Mouse (Mus musculus) adrenal gland, adult (tissue): ENCODE results near the gene Vgf.
A peak's percentile ranks its signal among the peaks of the same experiment; 100 is the strongest.

Experiments used
- DNase-seq, 2 experiments: peaks; one replicate each; pipeline ENCODE4 v3.0.0; 2022 to 2023; ENCODE audit warnings: low spot score in 1 of 2; ENCODE audit not compliant: inconsistent age in 2 of 2

Gene Vgf

DNA sequence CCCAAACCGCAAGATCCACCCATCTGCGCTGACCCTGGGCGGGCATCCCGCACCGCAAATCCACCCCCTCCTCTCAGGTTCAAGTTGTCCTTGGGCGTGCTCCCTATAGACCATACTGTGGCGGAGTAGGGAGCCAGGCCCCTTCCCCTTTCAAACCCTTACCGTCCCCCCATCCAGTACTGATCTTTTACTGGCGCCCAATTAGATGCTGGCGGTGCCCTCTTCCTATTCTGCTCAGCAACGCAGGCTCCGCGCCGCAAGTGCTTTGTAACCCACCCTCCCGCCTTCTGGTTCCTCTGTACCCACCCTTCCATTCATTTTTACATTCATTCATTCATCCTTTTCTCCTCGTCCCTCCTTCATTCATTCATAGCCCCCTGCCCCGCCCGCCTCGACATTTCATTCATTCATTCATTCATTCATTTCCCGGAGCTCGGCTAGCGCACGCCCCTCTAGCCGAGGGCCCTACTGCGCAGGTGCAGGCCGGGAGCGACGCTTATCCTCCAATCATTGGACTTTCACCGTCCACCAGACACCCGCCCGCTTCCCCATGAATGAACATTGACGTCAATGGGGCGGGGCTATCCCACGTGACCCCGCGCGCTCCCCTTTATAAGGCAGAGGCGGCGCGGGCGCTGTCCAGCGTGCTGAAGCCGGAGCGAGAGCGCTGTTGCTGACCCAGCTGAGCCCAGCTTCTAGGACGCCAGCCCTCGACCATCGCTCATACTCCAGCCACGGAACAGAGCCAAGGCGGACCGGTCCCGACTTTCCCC is 3.6 kb downstream of the Vgf start:
- peak; percentile 95 to 98 for DNase-seq

DNA sequence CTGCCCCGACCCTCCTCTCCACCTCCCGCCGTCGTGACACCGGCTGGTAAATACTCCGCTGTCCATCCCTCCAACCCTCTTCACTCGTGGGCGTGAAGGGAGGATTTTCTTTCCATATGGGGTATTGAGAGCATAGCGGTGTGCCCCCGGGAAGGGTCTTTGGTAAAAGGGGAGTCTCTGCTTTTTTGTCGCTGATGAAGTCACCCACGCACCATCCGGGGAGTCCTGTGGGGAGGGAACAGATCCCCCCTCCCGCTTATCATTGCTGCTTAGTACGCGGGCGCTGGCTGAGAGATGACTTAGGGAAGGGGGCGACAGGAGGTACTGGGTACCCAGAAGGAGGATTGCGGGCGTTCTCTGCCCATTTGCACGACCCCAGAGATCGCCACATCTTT is 4.2 kb downstream of the Vgf start:
- DNase-seq, result no peak

DNA sequence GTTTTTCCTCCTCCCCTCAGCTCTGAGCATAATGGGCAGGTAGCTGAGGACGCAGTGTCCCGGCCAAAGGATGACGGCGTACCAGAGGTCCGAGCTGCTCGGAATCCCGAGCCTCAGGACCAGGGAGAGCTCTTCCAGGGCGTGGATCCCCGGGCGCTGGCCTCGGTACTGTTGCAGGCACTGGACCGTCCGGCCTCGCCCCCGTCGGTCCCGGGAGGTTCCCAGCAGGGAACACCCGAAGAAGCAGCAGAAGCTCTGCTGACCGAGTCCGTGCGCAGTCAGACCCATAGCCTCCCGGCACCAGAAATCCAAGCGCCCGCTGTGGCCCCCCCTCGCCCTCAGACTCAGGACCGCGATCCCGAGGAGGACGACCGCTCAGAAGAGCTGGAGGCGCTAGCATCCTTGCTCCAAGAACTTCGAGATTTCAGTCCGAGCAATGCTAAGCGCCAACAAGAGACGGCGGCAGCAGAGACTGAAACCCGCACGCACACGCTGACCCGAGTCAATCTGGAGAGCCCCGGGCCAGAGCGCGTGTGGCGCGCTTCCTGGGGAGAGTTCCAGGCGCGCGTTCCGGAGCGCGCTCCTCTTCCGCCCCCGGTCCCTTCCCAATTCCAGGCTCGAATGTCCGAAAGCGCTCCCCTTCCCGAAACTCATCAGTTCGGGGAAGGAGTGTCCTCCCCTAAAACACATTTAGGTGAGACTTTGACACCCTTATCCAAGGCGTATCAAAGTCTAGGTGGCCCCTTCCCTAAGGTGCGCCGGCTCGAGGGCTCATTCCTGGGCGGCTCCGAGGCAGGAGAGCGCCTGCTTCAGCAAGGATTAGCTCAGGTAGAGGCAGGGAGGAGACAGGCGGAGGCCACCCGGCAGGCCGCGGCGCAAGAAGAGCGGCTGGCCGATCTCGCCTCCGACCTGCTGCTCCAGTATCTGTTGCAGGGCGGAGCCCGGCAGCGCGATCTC is 5.2 kb downstream of the Vgf start:
- peak; percentile 68 to 80 for DNase-seq

DNA sequence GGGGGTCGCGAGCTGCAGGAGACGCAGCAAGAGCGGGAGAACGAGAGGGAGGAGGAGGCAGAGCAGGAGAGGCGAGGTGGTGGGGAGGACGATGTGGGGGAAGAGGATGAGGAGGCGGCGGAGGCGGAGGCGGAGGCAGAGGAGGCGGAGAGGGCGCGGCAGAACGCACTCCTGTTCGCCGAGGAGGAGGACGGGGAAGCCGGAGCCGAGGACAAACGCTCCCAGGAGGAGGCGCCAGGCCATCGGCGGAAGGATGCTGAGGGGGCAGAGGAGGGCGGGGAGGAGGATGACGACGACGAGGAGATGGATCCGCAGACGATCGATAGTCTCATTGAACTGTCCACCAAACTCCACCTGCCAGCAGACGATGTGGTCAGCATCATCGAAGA is 5.8 kb downstream of the Vgf start:
- peak; percentile 44 to 66 for DNase-seq

DNA sequence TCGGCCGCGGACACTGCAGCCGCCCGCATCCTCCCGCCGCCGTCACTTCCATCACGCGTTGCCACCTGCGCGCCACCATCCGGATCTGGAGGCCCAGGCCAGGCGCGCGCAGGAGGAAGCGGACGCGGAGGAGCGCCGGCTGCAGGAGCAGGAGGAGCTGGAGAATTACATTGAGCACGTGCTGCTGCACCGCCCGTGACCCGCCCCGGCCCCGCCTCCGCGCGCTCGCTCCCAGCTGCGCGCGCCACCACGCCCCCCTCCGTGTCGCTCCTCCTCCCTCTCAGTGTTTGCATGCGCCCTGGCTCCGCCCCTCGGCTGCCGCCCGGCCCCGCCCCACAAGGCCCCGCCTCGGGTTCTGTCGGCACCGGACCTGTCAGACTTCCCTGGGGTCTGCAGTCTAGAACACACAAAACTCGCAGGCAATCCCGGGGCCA is 6.5 kb downstream of the Vgf start:
- peak; percentile 93 to 97 for DNase-seq

DNA sequence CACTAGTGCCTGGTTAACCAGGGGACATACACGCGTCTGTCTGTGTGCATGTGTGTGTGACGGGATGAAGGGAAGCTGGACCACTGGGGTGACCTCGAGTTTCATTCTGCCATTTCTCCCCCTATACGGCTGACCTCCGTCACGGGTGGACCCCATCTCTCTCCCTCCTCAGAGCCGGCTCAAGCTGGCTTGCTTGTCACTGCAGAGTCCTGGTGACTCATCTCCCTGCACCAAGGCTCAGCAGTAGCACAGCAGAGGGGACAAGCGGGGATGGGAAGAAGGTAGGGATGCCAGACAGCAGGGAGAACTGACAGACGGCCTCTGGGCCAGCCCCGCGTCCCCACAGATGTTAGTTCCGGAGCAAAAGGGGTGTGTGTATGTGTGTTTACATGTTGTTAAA is 10.0 kb downstream of the Vgf start:
- peak in 1 of 2 experiments; percentile 68 for DNase-seq

DNA sequence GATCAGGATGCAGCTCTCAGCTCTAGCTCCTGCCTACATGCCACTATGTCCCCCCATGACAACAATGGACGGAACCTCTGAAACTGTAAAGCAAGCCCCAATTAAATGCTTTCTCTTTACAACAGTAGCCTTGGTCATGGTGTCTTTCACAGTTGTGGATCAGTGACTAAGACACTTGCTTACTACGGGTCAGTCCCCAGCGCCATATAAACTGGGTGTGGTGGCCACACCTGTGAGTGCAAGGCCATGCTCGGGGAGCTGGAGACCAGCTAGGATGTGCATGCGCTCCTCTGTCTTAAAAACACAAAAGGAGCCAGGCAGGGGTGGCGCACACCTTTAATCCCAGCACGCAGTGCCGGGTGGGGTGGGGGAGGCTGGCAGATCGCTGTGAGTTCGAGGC is 13.3 kb downstream of the Vgf start:
- DNase-seq, result no peak

DNA sequence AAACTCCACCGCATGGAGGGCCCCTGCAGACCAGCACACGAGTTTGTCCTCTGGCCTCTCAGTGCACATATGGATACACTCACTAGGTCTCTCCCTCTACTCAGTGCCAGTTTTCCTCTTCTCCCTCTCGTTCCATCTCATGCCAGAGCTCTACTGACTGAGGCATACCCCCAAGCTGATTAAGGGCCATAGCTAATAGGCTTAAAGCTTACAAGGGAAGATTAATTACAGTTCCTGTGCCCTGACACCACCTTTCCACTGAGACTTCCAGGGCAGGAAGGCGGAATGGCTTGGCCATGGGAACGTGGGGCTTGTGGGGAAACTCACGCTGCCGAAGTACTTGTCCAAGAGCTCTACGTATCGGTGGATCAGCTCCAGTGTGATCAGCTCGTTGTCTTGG is 15.2 kb downstream of the Vgf start:
- DNase-seq, result no peak

DNA sequence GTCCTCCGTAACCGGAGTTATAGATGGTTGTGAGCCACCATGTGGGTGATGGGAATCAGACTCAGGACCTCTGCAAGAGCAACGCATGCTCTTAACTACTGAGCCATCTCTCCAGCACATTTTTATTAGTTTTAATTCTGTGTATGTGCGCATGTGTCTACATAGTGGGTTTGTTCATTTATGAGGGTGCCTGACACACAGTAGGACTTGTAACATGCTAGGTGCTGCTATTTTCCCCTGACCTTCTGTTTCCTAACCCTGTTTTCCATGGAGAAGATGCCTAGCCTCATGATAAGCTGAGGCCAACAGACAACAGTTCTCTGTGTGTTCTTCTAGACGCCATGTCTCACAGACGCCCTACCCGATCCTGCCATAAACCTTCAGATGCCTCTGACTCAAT is 17.8 kb downstream of the Vgf start:
- DNase-seq, result no peak

DNA sequence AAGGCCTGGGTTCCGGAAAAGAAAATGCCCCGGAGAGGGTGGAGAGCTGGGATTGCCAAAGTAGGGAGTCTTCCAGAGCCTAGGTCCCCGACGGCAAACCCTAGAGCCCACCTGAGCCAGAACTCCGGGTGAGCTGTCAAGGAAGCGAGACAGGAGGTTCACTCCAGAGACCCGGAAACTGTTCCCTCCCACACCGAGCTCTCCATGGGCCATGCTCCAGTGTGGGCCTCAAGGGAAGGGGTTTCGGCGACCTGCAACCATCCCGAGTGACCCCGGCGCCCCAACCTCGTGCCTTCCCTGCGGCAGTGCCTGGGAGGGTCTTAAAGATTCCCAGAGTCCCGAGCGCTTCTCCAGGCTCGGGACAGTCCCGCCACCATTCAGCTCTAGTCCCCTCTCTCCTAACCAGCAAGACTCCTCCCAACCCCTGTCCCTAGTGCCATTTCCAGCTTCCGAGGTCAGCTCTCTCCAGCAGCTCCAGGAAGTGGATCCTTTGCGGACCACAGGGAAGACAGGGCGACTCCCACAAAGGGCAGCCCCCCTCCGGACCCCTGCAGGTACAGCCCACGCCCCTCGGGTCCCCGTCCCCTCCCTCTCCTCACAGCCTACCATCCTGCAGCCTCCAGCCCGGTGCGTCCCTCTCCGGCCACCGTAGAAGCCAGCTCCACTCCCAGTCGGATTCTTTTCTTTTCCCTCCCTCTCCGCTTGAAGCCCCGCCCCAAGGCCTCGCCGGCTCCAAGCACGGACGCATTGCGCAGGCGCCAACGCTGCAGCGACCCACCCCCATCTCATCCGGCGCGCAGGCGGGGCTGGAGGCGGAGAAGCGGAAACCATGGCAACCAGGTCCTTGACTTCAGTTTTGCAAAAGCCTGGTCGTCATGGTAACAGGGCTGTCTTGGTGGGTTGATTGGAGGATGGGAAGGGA is 19.5 kb downstream of the Vgf start, which contains the start of gene Ap1s1:
Gene Ap1s1, minus strand, starts transcription at position 734 of the 922 bp plus-strand sequence.
- peak; percentile 98 to 99 for DNase-seq

DNA sequence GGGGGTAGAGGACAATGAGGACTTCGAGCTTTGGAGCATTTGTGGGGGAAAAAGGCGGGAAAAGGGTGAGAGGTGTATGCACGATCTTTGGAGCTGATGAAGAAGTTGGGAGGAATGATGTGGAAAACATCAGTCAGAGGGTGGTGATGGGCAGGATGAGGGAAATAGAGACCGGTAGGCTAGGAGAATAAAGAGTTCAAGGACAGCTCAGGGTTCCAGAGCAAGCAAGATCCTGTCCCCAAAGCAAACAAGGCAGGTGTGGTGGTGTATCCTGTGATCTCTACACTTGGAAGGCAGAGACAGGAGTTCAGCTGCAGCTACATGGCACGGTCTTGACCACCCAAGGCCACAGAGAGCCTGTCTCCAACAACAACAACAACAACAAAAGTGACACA is 20.1 kb downstream of the Vgf start:
- DNase-seq, result no peak

DNA sequence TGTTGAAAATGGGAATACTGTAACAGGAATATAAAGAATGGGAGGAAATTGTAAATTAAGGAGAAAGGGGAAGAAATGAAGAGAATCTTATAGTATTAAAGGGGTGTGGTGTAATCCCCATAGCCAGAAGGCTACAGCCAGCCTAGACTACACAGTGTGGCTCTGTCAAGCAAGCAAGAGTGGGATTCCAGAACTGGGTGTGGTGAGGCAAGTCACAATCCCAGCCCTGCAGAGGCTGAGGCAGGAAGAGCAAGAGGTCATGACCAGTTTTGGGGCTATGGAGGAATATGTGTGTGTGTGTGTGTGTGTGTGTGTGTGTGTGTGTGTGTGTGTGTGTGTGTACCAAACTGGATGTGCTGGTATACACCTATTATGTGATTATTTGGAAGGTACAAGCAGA is 20.8 kb downstream of the Vgf start:
- DNase-seq, result no peak

DNA sequence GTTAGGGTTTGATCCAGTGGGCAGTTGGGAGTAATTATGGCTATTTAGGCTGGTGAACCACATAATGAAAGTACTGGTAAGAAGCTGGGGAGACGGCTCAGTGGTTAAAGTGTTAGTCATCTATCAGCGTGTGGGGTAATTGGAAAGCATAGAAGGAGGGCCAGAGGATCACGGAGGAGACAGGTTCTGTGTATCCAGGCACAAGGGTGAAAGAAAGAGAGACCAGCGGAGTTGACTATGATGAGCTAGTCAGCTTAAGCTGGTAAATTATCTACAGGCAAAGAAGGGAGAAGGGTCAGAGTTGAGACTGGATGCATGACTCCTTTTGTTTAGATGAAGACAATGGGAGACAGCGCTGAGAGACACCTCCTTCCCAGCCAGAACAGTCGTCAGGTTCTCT is 24.9 kb downstream of the Vgf start:
- DNase-seq, result no peak

DNA sequence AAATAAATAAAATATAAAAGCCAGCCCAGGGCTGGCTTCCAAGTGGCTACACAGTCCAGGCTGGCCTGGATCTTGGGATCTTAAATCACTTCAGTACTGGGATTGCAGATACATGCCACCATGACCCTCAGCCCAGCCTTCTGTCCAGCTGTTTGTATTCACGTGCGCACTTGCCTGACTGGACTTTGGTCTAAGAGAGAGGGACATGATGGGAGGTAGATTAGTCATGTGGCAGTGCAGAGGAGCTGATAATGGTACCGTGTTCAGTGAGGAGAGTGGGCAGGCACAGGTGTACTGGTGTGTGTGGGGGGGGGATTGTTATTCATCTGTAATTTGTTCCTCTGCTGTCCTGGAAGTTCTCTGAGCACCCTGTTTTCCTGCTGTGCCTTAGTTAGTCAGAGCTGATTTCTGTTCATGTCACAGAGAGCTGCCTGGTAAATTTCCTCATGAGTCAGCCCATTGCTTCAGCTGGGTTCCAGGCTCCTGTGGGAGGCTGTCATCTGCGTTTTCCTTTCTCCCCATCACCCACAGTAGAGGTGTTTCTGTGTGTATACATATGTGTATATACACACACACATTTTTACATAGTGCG is 25.8 kb downstream of the Vgf start:
- peak in 1 of 2 experiments; percentile 77 for DNase-seq

DNA sequence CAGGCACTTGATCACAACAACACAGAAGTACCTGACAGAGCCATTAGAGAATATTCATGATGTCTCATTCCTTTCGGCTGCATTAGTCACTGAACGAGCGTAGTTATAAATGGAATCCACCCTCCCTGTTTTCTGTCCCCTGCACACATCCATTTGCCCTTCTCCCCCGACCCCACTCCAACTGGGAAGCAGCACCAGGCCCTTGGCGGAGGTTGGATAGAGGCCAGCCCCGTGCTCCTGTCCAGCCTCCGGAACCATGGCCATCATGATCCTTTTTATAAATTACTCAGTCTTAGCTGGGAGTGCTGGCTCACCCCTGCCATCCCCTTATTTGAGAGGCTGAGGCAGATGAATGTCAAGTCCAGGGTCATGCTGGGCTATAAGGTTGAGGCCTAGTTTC is 28.1 kb downstream of the Vgf start:
- peak in 1 of 2 experiments; percentile 53 for DNase-seq

DNA sequence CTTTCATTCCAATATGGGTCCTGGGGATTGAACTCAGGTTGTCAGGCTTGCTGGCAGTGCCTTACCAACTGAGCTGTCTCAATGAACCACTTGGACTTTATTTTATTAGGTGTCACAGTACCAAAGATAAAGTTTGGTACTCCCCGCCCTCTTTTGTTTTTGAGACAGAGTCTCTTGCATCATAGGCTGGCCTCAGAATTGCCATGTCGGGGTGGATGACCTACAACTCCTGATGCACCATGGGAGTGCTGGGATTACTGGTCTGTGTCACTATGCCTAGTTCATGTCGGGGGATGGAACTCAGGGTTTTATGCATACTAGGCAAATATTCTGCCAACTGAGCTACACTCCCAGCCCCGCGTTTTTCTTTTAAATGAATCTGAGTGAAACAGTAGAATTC is 28.7 kb downstream of the Vgf start:
- DNase-seq, result peak in 1 of 2 experiments; percentile 54

DNA sequence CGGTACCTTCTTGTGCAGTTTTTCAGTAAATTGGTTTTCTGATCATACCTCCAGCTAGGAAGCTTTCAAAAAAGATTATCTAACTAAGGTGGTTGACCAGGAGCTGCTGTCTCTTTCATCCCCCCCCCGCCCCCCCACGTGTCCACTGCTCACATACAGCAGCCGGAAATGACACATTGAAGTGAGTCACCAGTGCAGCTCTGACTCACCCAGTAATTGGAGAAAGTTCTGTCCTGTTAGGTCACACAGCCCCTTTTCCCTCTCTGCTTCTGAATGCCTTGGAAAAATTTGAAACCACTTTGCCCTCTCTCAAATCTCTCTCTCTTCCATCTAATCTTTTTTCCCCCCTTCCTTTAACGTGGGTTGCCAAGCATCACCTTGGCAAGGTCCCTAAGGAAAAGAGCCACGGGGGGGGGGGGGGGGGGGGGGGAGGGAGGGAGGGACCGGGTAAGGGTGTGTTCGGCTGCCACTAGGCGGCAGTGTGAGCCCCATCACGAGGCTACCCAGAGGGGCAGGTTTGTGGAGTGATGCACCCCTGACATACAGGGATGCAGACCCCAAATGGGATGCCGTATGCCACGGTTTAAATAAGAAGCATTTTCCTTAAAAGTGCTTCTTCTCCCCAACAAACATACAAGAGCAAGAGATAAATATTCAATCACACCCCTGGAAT is 35.8 kb downstream of the Vgf start:
- peak; percentile 85 to 91 for DNase-seq

DNA sequence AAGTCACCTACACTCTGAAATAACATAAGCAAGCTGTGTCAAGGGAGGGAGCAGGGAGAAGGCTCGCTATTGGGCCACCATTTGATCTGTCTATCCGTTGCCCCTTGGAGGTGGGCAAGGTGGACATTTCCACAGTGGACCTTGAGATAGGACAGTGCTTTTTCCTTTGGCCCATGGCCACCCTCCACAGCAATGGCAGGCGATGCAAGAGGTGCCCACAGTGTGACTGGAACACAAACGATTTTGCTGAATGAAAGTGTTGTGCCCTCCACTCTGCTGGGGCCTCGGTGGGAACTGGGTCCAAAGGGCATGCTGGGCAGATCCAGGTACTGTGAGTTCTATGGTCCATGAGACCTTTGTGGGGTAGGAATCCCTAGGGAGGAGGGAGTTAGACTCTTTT is 36.4 kb downstream of the Vgf start:
- DNase-seq, result no peak

DNA sequence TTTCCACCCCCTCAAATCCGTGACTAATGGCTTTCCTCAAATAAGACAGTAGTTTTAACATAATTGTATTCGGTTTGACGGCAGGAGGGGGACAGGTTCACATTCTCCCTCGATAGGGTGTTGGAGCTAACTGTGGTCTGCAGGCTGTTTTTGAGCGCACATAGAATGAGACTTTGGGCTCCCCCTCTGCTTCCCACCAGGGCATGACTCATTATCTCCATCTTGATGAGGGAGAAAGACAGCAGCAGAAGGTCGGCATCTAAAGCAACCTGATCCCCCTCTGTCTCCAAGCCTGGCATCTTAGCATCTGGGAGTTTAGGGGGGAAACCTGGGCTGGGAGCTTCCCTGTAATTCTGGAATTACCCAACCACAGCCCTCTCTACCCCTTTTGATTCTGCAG is 39.3 kb downstream of the Vgf start:
- no peak for DNase-seq

DNA sequence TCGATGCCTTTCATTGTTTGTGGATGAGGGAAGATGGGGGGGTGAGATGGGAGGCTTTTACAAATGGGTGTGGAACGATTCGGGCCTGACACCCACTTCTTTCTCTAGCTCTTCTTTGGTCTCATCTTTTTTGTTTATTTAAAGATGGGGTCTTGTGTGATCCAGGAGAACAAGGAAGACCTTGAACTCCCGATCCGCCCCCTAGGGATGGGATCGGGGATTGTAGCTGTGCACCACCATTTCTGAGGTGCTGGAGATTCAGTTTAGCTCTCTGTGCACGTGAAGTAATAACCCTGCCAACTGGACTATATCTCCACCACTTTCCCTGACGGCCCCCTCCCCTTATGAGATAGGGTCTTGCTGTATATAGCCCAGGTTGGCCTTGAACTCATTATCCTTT is 39.7 kb downstream of the Vgf start:
- no peak for DNase-seq
